Mouse (Mus musculus): ENCODE results near the gene Nmt2. TPM values are rescaled to one million over a fixed set of nuclear protein-coding genes. Genes with fewer than 3 reads are reported as not detected.

Nmt2 gene
- 7.6 TPM for polyA plus RNA-seq (2014; fragmentation: Illumina TruSeq; extraction: RNeasy Lipid Tissue Mini Kit (QIAGEN cat#74804); ENCODE audit: low read depth, low replicate concordance)

GRCm38 (mm10) chr2:3283602-3284472 is at the start of gene Nmt2:
Nmt2 (plus strand) TSS chr2:3284212.

GRCm38 (mm10) chr2:3332484-3333242 is 48.7 kb downstream of the Nmt2 start, which contains the start of gene Rpp38:
Rpp38 (minus strand) TSS chr2:3332643.

DNA sequence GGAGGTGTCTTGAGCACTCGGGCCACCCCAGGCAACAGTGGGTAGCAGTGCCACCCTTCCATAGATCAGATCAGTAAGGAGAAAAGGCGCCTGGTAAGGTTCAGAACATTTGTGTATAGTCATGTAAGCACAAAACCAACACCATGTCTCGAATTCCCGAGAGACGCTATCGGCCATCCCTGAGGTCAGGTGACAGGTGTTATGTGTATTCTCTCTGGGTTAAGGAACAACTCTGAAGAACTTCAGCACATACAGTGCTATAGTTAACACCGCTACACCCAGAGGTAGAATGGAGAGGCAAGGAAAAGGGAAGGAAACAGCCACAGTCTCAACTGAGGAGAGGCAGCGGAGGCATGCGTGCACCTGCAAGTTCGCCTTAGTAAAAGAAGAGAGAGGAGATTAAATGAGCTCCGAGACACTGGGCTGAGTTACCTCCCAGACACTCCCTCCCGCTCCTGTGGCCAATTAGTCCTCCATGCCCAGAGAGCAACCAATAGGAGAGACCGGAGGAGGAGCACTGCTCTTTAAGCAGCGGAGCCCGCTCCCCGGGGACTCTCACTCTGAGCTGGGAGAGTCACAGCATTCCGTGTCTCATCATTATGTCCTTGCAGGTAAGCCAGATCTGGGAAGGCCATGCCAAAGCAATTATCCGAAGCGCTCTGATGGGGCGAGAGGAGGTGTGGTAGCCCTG is 51.7 kb downstream of the Nmt2 start, which contains the start of gene Acbd7:
Gene Acbd7 (plus strand): TSS at position 558 of the 691 bp plus-strand sequence.

Other genes with a start within 250 kb of the Nmt2 start
- gene Fam171a1, start 170.0 kb upstream of the Nmt2 start, polyA plus RNA-seq (2014; fragmentation: Illumina TruSeq; extraction: RNeasy Lipid Tissue Mini Kit (QIAGEN cat#74804); ENCODE audit: low read depth, low replicate concordance) = 13.2 TPM
- 6.9 TPM for gene Rpp38, start 48.4 kb downstream of the Nmt2 start, polyA plus RNA-seq (2014; fragmentation: Illumina TruSeq; extraction: RNeasy Lipid Tissue Mini Kit (QIAGEN cat#74804); ENCODE audit: low read depth, low replicate concordance)
- 1.2 TPM for gene Acbd7, start 52.0 kb downstream of the Nmt2 start, polyA plus RNA-seq (2014; fragmentation: Illumina TruSeq; extraction: RNeasy Lipid Tissue Mini Kit (QIAGEN cat#74804); ENCODE audit: low read depth, low replicate concordance)
- gene Olah, start 113.0 kb downstream of the Nmt2 start, polyA plus RNA-seq (2014; fragmentation: Illumina TruSeq; extraction: RNeasy Lipid Tissue Mini Kit (QIAGEN cat#74804); ENCODE audit: low read depth, low replicate concordance) = not detected
- 3.0 TPM for gene Meig1, start 138.4 kb downstream of the Nmt2 start, polyA plus RNA-seq (2014; fragmentation: Illumina TruSeq; extraction: RNeasy Lipid Tissue Mini Kit (QIAGEN cat#74804); ENCODE audit: low read depth, low replicate concordance)
- 3.7 TPM for gene Dclre1c, start 139.9 kb downstream of the Nmt2 start, polyA plus RNA-seq (2014; fragmentation: Illumina TruSeq; extraction: RNeasy Lipid Tissue Mini Kit (QIAGEN cat#74804); ENCODE audit: low read depth, low replicate concordance)
- 1.5 TPM for gene Suv39h2, start 190.8 kb downstream of the Nmt2 start, polyA plus RNA-seq (2014; fragmentation: Illumina TruSeq; extraction: RNeasy Lipid Tissue Mini Kit (QIAGEN cat#74804); ENCODE audit: low read depth, low replicate concordance)
- 0.99 TPM for gene Gm45902, start 228.6 kb downstream of the Nmt2 start, polyA plus RNA-seq (2014; fragmentation: Illumina TruSeq; extraction: RNeasy Lipid Tissue Mini Kit (QIAGEN cat#74804); ENCODE audit: low read depth, low replicate concordance)
- 28.4 TPM for gene Hspa14, start 228.6 kb downstream of the Nmt2 start, polyA plus RNA-seq (2014; fragmentation: Illumina TruSeq; extraction: RNeasy Lipid Tissue Mini Kit (QIAGEN cat#74804); ENCODE audit: low read depth, low replicate concordance)
- 25.5 TPM for gene Cdnf, start 228.8 kb downstream of the Nmt2 start, polyA plus RNA-seq (2014; fragmentation: Illumina TruSeq; extraction: RNeasy Lipid Tissue Mini Kit (QIAGEN cat#74804); ENCODE audit: low read depth, low replicate concordance)

All from heart, adult 10 weeks (tissue).